Mouse (Mus musculus): ENCODE results near the gene Orc2.

The Orc2 gene

DNA sequence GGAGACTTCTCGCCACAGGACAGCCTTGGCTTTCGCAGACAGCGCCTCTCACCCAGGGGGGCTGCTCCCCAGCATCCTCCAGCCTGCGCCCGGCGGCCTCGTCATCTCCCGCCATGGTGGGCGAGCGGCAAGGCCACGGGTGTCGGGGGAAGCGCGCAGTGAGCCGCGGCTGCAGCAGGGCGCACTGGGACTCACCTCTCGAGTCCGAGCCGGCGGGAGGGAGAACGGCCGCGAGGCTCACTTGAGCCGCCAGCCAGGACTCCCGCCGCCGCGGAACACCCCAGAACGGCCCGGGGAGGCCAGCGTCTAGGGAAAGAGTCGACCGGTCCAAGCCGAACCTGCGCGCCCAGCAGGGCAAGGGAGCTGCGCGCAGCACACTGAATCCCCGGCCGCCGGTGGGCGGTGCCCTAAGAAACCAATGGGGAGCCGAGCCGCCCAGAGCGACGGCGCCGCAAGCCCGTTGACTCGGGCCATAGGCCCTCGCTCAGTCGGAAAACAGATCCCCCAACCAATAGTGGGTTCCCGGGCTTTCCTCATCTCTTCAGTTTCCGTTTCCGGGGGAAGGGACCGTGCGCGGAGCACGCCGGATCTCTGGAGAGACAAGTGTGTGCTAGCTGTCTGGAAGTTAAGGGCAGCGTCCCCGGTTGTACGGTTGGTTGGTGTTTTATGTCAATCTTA lies at the start of gene Orc2:
Gene Orc2, minus strand, starts transcription at position 533 of the 678 bp plus-strand sequence.
- peak; percentile 98 for DNase-seq (ENCODE audit: low read depth, low spot score)

DNA sequence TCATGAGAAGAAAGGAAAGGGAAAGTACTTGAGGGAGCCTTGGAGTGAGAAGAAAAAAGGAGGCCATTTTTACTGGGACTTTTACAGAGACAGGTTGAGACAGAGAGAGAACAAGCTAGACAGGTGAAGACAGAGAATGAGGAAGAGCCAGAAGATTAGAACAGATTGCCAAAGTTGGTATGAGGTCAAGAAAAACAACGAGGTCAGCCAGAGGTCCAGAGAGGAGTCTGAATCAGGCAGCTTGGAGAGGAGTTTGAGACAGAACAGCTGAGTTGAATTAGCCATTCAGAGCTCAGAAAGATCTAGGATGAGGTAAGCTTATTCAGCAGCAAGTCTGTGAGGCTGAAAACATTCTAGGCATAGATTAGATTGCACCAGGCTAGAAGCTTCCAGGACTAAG lies 36.5 kb upstream of the Orc2 start:
- no peak for DNase-seq (ENCODE audit: low read depth, low spot score)

DNA sequence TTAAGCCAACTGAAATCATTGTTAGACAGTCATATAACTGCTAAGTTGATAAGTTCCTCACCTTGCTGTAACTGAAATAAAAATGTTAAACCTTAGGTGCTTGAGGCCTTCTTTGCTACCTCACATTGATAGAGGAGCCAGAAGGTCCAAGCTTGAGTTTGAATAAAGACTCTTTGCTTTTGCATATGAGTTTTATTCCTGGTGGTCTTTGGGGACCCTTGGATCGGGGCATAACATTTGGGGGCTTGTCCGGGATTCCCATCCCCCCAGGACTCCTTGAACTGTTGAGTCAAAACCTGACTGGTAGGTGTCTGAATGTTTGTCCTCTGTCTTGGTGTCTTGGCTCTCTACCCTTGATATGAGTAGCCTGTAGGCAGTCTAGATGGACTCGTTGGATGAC lies 2.3 kb upstream of the Orc2 start:
- DNase-seq (ENCODE audit: low read depth, low spot score), result no peak

DNA sequence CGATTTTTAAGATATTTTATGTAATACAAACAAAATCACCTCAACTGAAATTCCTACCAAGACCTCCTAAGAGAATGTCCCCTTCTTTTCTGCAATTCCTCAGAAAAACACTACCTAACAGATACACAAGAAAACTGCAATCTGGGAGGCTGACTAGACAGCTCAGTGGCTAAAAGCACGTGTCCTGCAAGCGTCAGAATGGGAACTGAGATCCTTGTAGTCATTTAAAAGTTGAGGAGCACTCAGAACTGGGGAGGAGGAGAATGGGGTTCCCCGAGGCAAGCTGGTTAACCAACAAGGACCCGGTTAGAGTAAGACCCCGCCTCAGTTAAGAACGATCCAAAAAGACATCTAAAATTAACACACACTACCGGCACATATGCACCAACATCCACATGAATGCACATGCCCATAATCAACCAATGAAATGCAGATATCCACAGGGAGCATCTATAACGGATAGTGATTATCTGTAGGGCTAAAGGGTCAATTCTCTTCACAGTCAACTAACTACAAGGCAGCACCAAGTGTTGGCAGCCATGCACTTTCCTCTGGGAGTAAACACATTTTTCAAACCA lies 1.0 kb downstream of the Orc2 start:
- no peak for DNase-seq (ENCODE audit: low read depth, low spot score)

DNA sequence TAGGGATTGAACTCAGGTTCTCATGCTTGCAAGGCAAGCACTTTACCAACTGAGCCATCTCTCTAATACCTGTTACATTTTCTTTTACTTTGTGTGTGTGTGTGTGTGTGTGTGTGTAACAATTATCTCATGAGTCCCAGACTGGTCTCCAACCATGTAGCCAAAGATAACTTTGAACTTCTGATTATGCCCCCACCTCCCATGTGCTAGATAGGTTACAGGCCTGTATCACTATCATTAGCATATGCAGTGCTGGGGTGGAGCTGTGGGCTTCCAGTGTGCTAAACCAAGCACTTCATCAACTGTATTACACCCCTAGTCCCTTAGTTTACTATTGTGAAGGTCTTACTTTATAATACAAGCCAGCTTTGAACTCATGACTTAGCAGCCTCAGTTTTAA lies 1.8 kb downstream of the Orc2 start:
- no peak for DNase-seq (ENCODE audit: low read depth, low spot score)

DNA sequence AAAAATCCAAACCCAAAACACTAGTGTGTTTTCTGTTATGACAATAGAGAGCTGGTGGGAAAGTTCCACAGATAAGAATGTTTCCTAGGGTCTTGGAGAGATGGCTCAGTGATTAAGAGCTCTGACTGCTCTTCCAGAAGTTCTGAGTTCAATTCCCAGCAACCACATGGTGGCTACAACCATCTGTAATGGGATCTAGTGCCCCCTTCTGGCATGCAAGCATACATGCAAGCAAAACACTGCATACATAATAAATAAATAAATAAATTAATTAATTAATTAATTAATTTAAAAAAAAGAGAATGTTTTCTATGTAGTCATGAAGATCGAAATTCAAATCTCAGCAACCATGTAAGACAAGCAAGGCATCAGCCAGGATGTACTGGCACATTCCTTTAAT lies 6.2 kb downstream of the Orc2 start:
- DNase-seq (ENCODE audit: low read depth, low spot score), result no peak

DNA sequence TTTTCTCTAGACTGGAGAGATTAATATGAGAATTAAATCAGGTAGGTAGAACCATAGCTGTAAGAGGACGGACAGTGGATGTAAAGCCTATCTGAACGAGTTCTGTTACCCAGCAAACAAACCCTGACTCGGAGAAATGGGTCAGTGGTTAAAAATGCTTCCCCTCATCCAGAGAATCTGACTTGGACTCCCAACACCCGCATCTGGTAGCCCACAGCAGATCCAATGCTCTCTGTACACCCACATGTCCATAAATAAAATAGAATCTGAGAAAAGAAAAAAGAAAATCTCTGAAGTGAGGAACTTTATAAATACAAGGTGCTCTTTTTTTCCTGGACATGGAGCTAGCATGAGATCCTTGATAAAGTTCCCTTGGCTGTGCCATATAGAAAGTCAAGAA lies 7.2 kb downstream of the Orc2 start:
- DNase-seq (ENCODE audit: low read depth, low spot score), result peak; percentile 42

DNA sequence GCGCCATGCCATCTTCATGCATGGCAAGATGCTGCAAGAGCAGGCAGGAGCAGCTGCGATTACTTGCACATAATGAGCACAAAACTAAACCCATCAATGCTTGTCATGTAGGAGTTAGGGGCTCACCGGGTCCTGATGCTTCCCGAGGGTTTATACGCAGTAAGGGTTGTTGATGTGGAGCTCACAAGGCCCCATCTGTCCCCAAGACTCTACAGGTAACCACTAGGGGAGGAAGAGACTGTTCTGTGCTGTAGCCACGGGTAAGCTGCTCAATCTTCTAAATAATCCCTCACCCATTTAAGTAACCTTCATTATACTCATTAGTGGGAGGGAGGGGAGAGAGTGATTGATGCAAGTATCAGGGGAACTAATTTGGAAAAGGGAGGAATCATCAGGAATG lies 9.3 kb downstream of the Orc2 start:
- DNase-seq (ENCODE audit: low read depth, low spot score), result no peak

DNA sequence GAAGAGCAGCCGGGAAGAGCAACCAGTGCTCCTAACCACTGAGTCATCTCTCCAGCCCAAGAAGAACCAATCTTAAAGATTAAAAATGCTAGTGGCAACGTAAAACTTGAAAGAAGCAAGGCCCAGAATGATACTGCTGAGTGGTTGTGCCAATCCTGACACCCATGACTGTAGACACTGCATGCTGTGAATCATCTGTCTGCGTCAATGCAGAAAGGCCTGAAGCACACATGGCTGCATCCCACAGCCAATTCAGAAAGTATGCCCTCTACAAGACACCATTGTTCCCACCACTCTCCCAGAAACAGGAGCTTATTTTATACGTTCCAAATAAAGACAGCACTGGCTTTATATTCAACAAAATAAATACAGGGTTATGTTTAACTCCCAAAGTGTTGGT lies 22.3 kb downstream of the Orc2 start:
- peak; percentile 51 for DNase-seq (ENCODE audit: low read depth, low spot score)

DNA sequence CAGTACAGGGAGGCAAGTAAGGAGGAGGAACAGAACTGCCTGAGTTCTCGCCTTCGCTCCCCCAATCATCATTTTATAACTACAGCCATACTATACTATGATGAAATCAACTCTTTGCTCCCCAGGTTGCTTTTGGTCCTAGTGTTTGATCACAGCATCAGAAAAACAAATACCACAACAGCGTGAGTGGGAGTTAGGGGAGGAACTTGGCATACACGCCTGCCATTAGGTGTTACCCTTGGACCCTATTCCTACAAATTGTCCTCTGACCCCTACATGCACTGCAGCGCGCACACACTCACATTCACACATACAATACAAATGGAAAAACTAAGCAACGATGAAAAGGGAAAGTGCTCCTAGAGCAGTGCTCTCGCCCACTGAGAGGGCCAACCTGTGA lies 29.2 kb downstream of the Orc2 start:
- DNase-seq (ENCODE audit: low read depth, low spot score), result no peak

DNA sequence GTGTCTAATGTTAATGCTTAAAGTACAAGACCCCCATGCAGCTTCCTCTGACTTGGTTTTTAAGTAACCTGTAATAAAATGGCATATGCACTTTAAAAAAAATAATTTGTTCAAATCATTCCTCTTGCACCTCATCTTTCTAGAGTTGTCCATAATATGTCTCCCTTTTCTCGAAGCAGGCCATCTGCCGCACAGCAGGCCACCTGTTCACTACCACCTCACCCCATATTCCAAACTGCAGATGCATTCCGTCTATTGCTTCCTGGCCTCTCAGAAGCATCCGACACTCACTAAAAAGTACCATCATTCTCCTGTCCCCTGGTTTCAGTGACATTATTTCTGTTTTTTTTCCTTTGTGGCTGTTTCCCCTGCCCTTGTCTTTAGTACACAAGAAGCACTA lies 39.3 kb downstream of the Orc2 start:
- DNase-seq (ENCODE audit: low read depth, low spot score), result peak; percentile 77

DNA sequence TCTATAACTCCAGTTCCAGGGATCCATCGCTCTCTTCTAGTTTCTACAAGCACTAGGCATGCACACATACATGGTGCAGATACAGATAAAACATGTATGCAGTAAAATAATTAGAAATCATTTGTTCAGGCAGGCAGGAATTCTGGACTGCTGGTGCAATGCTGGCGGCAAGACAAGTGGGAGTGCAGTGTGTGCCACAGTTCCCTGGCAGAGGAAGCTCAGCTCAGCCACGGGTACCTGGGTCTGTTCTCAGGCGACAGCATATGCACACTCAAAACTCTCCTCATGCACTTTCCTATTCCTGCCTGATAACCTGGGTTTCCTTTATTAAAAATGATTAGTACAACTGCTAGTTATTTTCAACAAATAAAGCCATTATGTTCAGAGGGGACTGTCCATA lies 39.9 kb downstream of the Orc2 start:
- DNase-seq (ENCODE audit: low read depth, low spot score), result peak; percentile 64

DNA sequence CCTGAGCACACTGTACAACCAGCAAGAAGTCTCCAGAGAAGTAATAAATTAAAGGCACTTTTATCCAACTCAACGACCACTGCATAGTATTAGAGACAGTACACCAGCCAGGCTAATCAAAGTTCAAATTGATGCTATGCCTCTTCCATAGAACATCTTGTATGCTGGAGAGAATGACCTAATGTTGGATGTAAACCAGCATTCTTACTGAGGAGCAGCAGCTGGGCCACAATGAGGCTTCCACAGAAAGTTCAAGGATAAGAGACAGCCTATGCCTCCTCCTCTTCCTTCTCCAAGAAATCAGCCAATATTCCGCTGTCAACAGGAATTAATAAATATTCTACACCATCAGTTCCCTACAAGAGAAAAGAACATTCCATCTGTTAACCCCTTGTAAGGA lies 41.0 kb downstream of the Orc2 start:
- no peak for DNase-seq (ENCODE audit: low read depth, low spot score)

DNA sequence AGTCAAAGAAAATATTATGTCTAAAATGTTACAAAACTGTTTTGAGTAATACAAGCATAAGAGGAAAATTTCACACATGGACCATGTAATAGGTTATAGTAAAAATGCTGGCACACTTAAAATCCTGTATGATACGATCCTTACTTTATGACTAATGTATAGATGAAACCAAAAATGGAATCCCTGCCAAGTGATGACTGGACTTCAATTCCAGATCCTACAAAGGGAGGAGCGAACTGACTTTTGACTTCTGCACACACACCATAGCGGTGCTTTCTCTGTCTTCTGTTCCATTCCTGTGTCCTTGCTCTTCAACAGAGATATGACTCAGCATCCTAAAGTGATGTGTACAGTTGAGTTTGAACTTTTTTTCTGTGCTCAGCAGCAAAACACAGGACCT lies 44.3 kb downstream of the Orc2 start:
- DNase-seq (ENCODE audit: low read depth, low spot score), result peak; percentile 14

DNA sequence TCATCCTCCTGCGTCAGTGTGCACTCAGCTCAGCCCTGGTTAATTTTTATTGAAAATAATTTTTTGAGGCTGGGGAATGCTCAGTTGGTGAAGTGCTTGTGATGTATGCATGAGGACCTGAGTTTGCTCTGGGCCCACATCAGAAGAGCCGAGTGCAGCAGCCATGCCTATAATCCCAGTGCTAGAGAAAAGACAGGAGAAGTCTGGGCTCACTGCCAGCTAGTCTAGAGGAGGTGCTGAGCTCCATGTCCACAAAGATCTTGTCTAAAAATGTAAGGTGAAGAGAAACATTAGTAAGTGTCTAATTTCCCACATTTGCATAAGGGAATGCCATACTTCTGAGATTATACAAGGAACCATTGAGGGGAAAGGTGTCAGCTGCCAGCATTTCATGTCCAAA lies 46.0 kb downstream of the Orc2 start:
- peak; percentile 59 for DNase-seq (ENCODE audit: low read depth, low spot score)

DNA sequence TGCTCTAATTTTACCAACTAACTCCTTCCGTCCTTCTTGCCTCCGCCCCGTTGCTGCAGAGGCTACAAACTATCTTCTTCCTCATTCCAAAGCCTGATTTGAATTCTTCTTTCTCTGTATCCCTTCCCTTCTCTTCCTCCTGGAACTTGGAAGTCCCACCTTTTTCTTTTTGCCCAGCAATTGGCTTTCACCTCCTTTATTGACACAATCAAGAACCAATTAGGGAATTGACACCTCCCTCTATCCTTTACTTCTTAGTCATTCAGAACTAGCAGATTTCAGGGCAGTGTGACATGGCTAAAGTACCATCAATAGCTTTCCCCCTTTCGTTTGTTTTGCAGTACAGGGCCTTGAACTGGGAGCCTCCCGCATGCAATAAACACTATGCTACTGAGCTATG lies 46.7 kb downstream of the Orc2 start:
- no peak for DNase-seq (ENCODE audit: low read depth, low spot score)

DNA sequence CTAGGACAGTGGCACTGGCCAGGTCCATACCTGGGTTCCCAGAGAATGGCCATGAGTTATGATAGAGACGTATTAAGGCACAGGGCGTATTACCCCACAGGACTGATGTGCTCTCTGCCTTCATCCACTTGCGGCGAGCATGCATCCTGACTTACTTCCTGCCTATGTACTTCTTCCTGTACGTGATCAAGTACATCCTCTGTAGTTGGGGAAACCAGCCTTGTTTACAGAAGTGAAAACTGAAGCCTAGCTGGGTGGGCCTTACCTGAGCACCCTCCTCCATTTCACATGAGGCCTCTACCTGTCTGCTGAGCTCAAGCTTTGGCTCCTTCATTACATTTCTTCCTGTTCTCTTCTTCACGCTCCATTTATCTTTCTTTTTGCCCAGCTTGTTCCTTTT lies 50.6 kb downstream of the Orc2 start:
- no peak for DNase-seq (ENCODE audit: low read depth, low spot score)

DNA sequence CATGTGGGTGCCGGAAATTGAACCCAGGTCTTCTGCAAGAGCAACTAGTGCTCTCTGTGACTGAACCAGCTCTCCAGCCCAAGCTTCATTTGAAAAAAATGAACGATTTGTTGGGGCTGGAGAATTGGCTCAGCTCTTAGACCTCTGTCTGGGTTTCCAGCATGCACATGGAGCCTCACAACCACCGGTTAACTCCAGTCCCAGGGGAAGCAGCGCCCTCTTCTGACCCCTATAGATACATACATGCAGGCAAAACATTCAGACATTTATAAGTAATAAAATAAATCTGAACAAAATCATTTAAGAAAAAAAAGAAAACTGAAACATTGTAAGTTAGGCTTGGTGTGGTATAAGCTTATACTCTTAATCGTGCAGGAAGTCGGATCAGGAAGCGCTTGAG lies 56.5 kb downstream of the Orc2 start:
- DNase-seq (ENCODE audit: low read depth, low spot score), result no peak

DNA sequence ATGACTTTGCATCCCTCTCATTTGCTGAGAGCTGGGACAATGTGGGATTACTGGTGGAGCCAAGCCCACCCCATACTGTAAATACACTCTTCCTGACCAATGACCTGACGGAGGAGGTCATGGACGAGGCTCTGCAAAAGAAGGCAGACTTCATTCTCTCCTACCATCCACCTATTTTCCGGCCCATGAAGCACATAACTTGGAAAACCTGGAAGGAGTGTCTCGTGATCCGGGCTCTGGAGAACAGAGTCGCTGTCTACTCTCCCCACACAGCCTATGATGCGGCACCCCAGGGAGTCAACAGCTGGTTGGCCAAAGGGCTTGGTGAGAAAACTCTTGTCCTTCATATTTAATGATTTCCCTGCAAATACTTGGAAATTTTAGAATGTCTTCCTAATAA lies 57.1 kb downstream of the Orc2 start:
- no peak for DNase-seq (ENCODE audit: low read depth, low spot score)

DNA sequence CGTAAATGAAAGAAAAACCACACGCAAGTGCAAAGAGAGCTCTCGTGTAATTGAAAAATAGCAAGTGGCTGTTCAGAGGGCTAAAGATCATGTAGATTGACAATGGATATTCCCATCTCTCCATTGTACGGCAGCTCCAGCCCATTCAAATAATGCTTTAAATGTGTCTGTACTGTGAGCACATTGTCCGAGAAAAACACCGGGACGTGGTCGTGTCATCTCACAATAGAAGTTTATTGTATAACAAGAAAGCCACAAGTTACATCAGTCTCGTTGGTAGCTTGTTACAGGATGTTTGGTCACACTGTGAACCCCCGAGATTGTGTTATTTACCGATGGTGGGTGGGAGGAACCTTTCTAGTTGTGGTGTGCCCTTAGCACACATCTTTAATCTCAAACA lies 59.0 kb downstream of the Orc2 start:
- DNase-seq (ENCODE audit: low read depth, low spot score), result no peak

DNA sequence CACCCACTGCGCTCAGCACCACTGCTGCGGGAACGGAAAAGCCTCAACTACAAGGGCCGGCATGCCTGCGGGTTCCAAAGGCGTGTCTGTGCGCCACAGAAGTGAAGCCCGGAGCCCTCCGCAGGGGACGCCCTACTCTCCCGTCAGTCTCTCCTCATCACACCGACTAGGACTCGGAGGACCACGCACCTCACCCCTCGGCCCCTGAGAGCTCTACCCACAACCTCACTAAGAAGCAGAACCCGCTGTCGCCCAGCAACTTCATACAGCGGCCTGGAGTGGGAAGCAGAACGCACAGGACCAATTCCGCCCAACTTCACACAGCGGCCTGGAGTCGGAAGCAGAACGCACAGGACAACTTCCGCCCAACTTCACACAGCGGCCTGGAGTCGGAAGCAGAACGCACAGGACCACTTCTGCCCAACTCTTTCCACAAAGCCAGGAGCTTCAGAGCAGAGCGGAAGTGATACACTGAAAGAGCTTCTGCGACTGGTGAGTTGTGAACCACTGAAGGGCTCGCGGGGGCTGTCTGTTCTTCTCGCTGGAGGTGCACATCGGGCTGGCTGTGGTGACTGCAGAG lies 59.7 kb downstream of the Orc2 start, which contains the start of the genes Nif3l1 and Ppil3:
Gene Nif3l1, plus strand, starts transcription at position 9 of the 580 bp plus-strand sequence.
Gene Ppil3, minus strand, starts transcription at position 344 of the 580 bp plus-strand sequence.
- peak; percentile 99 for DNase-seq (ENCODE audit: low read depth, low spot score)

DNA sequence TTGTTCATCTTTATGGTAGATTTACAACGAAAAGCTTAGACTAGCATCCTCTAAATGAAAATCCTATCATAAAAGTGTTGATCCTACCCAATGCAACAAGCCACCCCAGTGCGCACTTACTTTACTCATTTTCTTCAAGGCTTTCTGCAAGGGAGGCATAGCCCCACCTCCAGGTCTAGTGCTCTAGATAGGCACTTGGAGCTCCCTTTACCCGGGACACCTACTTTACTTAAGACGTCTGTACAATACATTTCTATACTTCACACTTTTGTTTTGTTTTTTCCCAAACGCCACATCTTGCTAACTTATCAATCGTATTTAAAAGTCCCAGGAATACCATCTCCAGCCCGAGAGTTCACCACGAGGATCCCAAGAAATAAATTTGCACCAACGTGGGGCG lies 60.2 kb downstream of the Orc2 start:
- no peak for DNase-seq (ENCODE audit: low read depth, low spot score)

DNA sequence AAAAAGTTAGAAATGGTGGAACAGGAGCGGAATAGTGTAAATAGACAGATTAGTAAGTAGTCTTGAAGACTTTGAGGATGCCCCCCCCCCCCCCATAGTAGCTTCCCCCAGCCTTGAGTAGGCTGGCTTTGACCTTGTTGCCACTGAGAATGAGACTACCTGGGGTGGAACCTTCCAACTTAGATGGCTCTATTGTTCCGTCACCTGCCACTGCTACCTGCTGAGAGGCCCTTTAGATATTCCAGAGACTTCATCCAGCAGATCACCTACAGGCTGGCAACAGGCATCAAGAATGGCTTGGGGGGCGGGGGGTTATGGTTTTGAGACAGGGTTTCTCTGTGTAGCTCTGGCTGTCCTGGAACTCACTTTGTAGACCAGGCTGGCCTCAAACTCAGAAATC lies 80.4 kb downstream of the Orc2 start:
- DNase-seq (ENCODE audit: low read depth, low spot score), result no peak
